Mouse (Mus musculus): ENCODE measurements around the gene Olfr1349.

DNA sequence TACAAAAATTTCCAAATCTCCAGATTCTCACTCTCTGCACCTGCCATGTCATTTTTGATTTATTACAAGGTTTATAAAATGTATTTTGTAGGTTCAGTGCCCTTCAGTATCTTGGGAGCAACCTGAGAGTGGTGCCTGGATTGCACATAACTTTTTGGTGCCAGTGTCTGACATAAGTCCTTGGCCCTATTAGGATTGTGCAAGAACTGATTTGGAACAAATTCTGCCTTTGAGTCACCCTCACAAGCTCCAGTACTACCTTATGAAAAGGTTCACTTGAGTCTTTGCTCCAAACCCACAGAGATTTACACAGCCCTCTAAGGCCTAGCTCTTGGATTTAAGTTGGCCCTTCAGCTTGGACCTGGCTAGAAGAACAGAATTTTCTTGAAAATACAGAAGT is 55.8 kb downstream of the Olfr1349 start, which contains the start of gene Olfr1346:
- TF ChIP-seq CTCF (IDR thresholded peaks at IDR 0.05; ENCODE audit: borderline replicate concordance, extremely low read depth, insufficient read depth, insufficient read length) (no peak), POLR2A (IDR thresholded peaks at IDR 0.05; ENCODE audit: borderline replicate concordance, extremely low read depth, insufficient read depth, insufficient read length, poor library complexity, severe bottlenecking) (no peak)
